Mouse (Mus musculus) limb, embryonic 15.5 days (tissue): ENCODE measurements around the gene Itpkc. TPM values are rescaled to one million over a fixed set of nuclear protein-coding genes. Genes with fewer than 3 reads are reported as not detected.

Source experiments
- ATAC-seq: fragments of 200-750 bp; cut with Nextera tagmentation; 2 replicates; pipeline ENCODE4 v1.8.0; 2017; ENCODE audit warnings: low read depth, moderate TSS enrichment; ENCODE audit not compliant: insufficient number of reproducible peaks, low FRiP score, low TSS enrichment
- H3K27ac ChIP-seq: fragments of 300-500 bp; sonication (generic); 2 replicates; pipeline ENCODE4 v1.5.1; 2015; ENCODE audit warnings: moderate library complexity, mild to moderate bottlenecking, inconsistent platforms
- H3K27me3 ChIP-seq: fragments of 300-500 bp; sonication (generic); 2 replicates; pipeline ENCODE4 v1.6.1; 2015; ENCODE audit warnings: inconsistent platforms
- H3K36me3 ChIP-seq: fragments of 300-500 bp; sonication (generic); 2 replicates; pipeline ENCODE4 v1.6.1; 2015; ENCODE audit warnings: inconsistent platforms
- H3K4me1 ChIP-seq: fragments of 300-500 bp; sonication (generic); 2 replicates; pipeline ENCODE4 v1.6.1; 2015; ENCODE audit warnings: inconsistent platforms
- H3K4me2 ChIP-seq: fragments of 300-500 bp; sonication (generic); 2 replicates; pipeline ENCODE4 v1.6.1; 2015; ENCODE audit warnings: mild to moderate bottlenecking, inconsistent platforms
- H3K4me3 ChIP-seq: fragments of 300-500 bp; sonication (generic); 2 replicates; pipeline ENCODE4 v1.5.1; 2015; ENCODE audit warnings: mild to moderate bottlenecking, inconsistent platforms
- H3K9ac ChIP-seq: fragments of 300-500 bp; sonication (generic); 2 replicates; pipeline ENCODE4 v1.6.1; 2015; ENCODE audit warnings: inconsistent platforms
- H3K9me3 ChIP-seq: fragments of 300-500 bp; sonication (generic); 2 replicates; pipeline ENCODE4 v1.6.1; 2016; ENCODE audit warnings: inconsistent platforms
- WGBS: fragments of 180-500 bp; shearing (Covaris S2); methylation state at CpG from one replicate; pipeline ENCODE4 v1.1.7; 2015; 5-methylcytosine and 5-hydroxymethylcytosine counted together
- microRNA counts: library from miRNA; unstranded; fragments of <30 nt; microRNA quantifications from one replicate; lab custom pipeline; 2016
- microRNA-seq: library from miRNA; unstranded; fragments of <30 nt; microRNA quantifications from one replicate; pipeline ENCODE4, GENCODE M21; 2016
- polyA plus RNA-seq: library from polyadenylated mRNA; unstranded; fragments of >200 nt; fragmentation: Nextera tagmentation; extraction: Ambion mirVana; gene quantifications from 2 replicates; pipeline ENCODE4 v1.2.1, GENCODE M21; 2015

Gene Itpkc
- polyA plus RNA-seq, 1 experiment from 2014 or later = 12.1 TPM

- H3K4me3 ChIP-seq = no peak overlapping the region
- WGBS = 95% methylated on average over 9 of the region's 9 CpGs
- no peaks in the 10 kb centered on the region for H3K9me3 ChIP-seq
- H3K4me1 ChIP-seq = peaks cover 47% of the 10 kb centered on the region
- no peak overlapping the region for H3K27ac ChIP-seq
- H3K27me3 ChIP-seq = no peaks in the 10 kb centered on the region
- no peak overlapping the region for H3K4me2 ChIP-seq
- ATAC-seq = no peak
- no peak overlapping the region for H3K9ac ChIP-seq
- peaks cover 59% of the 10 kb centered on the region for H3K36me3 ChIP-seq
Observed at GRCm38 (mm10) chr7:27158171-27158570, 70.3 kb downstream of the Itpkc start.

MicroRNAs encoded within 50 kb of the gene (microRNA counts, 519-probe panel; counts per million panel counts)
- not detected for microRNA mmu-miR-1191 (lab: Ali Mortazavi, UCI)

Small RNAs within 50 kb of the gene (microRNA-seq; reads per million reads assigned to microRNA genes)
- gene Mir1191 (3.3 reads per million, percentile 9 among the genes with 10 or more reads in this experiment), gene Mir3101 (not detected)

Other genes starting within 250 kb of the Itpkc start
- not detected in 2 replicates for gene Cyp2a12, start 199.6 kb downstream of the Itpkc start, polyA plus RNA-seq
- gene Cyp2f2, start 108.8 kb downstream of the Itpkc start, polyA plus RNA-seq = 0.42 and 0.45 TPM in 2 replicates
- gene Cyp2t4, start 74.9 kb downstream of the Itpkc start, polyA plus RNA-seq = 0.09 TPM in 1 of 2 replicates, not detected in the other
- gene Egln2, start 61.9 kb downstream of the Itpkc start, polyA plus RNA-seq = 74.5 and 78.3 TPM in 2 replicates
- gene Rab4b, start 49.8 kb downstream of the Itpkc start, polyA plus RNA-seq = 70.5 and 73.3 TPM in 2 replicates
- gene Gm21983, start 47.6 kb downstream of the Itpkc start, polyA plus RNA-seq = 0.90 and 1.2 TPM in 2 replicates
- 127 and 146 TPM in 2 replicates for gene Mia, start 47.5 kb downstream of the Itpkc start, polyA plus RNA-seq
- gene BC024978, start 32.9 kb downstream of the Itpkc start, polyA plus RNA-seq = 3.4 and 3.7 TPM in 2 replicates
- gene Snrpa, start 32.4 kb downstream of the Itpkc start, polyA plus RNA-seq = 215 and 227 TPM in 2 replicates
- 21.0 and 22.3 TPM in 2 replicates for gene Coq8b, start 4.4 kb upstream of the Itpkc start, polyA plus RNA-seq
- gene Numbl, start 29.8 kb upstream of the Itpkc start, polyA plus RNA-seq = 38.9 and 41.7 TPM in 2 replicates
- gene Ltbp4, start 109.0 kb upstream of the Itpkc start, polyA plus RNA-seq = 66.0 and 74.2 TPM in 2 replicates
- gene Shkbp1, start 127.4 kb upstream of the Itpkc start, polyA plus RNA-seq = 33.6 and 36.4 TPM in 2 replicates
- 0.31 and 0.67 TPM in 2 replicates for gene Gm20479, start 128.8 kb upstream of the Itpkc start, polyA plus RNA-seq
- 0.14 and 0.23 TPM in 2 replicates for gene Sptbn4, start 219.0 kb upstream of the Itpkc start, polyA plus RNA-seq
- gene Blvrb, start 219.3 kb upstream of the Itpkc start, polyA plus RNA-seq = 57.5 and 59.8 TPM in 2 replicates
- 38.2 and 38.3 TPM in 2 replicates for gene Sertad3, start 245.1 kb upstream of the Itpkc start, polyA plus RNA-seq